Mouse (Mus musculus): Measurements from ENCODE around the gene Zfp513. TPM values are rescaled to one million over a fixed set of nuclear protein-coding genes. Genes with fewer than 3 reads are reported as not detected.
A peak's percentile ranks its signal among the peaks of the same experiment; 100 is the strongest.

Zfp513 gene
- polyA plus RNA-seq, 1 experiment from 2014 or later = 2.6 TPM

- Histone ChIP-seq H3K27ac (ENCODE audit: low read length) (peak within 1 kb of the TSS; percentile 35), H3K4me3 (ENCODE audit: low read depth, low read length) (peak within 1 kb of the TSS; percentile 76), H3K4me1 (ENCODE audit: control insufficient read depth, low read depth, low read length) (peaks cover 13% of the 10 kb centered on the region), H3K9me3 (replicated peaks; ENCODE audit: control insufficient read depth, low read length) (no peaks in the 10 kb centered on the region), H3K9ac (ENCODE audit: low read depth, low read length) (peak within 1 kb of the TSS; percentile 72), H3K4me2 (ENCODE audit: low read depth, low read length) (peak within 1 kb of the TSS; percentile 87), H3K36me3 (ENCODE audit: control insufficient read depth, insufficient read depth) (peaks cover 24% of the 10 kb centered on the region), H3K27me3 (ENCODE audit: control insufficient read depth, insufficient read depth, low read depth, low read length) (no peaks in the 10 kb centered on the region)
- WGBS (ENCODE audit: insufficient replicate concordance) = under 1% methylated on average over 19 of the region's 19 CpGs
- ATAC-seq (ENCODE audit: low read depth) = peak; percentile 93
Measured at GRCm38 (mm10) chr5:31154152-31154553, 48.0 kb downstream of the Zfp513 start, which contains the start of gene Mpv17. TSS of gene Mpv17 (minus strand) at chr5:31154251.

- no peak for ATAC-seq (ENCODE audit: low read depth)
- WGBS (ENCODE audit: insufficient replicate concordance) = 38% methylated on average over 6 of the region's 6 CpGs
- Histone ChIP-seq H3K27me3 (ENCODE audit: control insufficient read depth, insufficient read depth, low read depth, low read length) (no peaks in the 10 kb centered on the region), H3K4me1 (ENCODE audit: control insufficient read depth, low read depth, low read length) (peaks cover 13% of the 10 kb centered on the region), H3K36me3 (ENCODE audit: control insufficient read depth, insufficient read depth) (peaks cover 19% of the 10 kb centered on the region), H3K9ac (ENCODE audit: low read depth, low read length) (peak overlapping the region; percentile 72), H3K4me2 (ENCODE audit: low read depth, low read length) (peak overlapping the region; percentile 87), H3K9me3 (replicated peaks; ENCODE audit: control insufficient read depth, low read length) (no peaks in the 10 kb centered on the region), H3K4me3 (ENCODE audit: low read depth, low read length) (peak overlapping the region; percentile 76), H3K27ac (ENCODE audit: low read length) (peak overlapping the region; percentile 10; the same call in 1 of the 2 replicates)
Measured at GRCm38 (mm10) chr5:31153516-31154151, 48.5 kb downstream of the Zfp513 start.

- H3K9me3 ChIP-seq (replicated peaks; ENCODE audit: control insufficient read depth, low read length) = no peaks in the 10 kb centered on the region
- no peak overlapping the region for H3K9ac ChIP-seq (ENCODE audit: low read depth, low read length)
- no peak overlapping the region for H3K4me2 ChIP-seq (ENCODE audit: low read depth, low read length)
- H3K27ac ChIP-seq (ENCODE audit: low read length) = no peak overlapping the region
- H3K4me1 ChIP-seq (ENCODE audit: control insufficient read depth, low read depth, low read length) = peaks cover 13% of the 10 kb centered on the region
- WGBS (ENCODE audit: insufficient replicate concordance) = 77% methylated on average over 3 of the region's 3 CpGs
- ATAC-seq (ENCODE audit: low read depth) = no peak
- no peaks in the 10 kb centered on the region for H3K27me3 ChIP-seq (ENCODE audit: control insufficient read depth, insufficient read depth, low read depth, low read length)
- H3K4me3 ChIP-seq (ENCODE audit: low read depth, low read length) = no peak overlapping the region
- H3K36me3 ChIP-seq (ENCODE audit: control insufficient read depth, insufficient read depth) = peaks cover under 1% of the 10 kb centered on the region; the same call in 1 of the 2 replicates
Measured at GRCm38 (mm10) chr5:31151746-31152145, 50.4 kb downstream of the Zfp513 start.

GRCm38 (mm10) chr5:31149781-31150180, 52.3 kb downstream of the Zfp513 start:
- H3K4me3 ChIP-seq (ENCODE audit: low read depth, low read length) = no peak overlapping the region
- H3K36me3 ChIP-seq (ENCODE audit: control insufficient read depth, insufficient read depth) = no peaks in the 10 kb centered on the region
- H3K9me3 ChIP-seq (replicated peaks; ENCODE audit: control insufficient read depth, low read length) = no peaks in the 10 kb centered on the region
- no peaks in the 10 kb centered on the region for H3K27me3 ChIP-seq (ENCODE audit: control insufficient read depth, insufficient read depth, low read depth, low read length)
- H3K4me1 ChIP-seq (ENCODE audit: control insufficient read depth, low read depth, low read length) = peaks cover 11% of the 10 kb centered on the region
- H3K4me2 ChIP-seq (ENCODE audit: low read depth, low read length) = no peak overlapping the region
- no peak for ATAC-seq (ENCODE audit: low read depth)
- H3K27ac ChIP-seq (ENCODE audit: low read length) = no peak overlapping the region
- no peak overlapping the region for H3K9ac ChIP-seq (ENCODE audit: low read depth, low read length)
- 77% methylated on average over 4 of the region's 4 CpGs for WGBS (ENCODE audit: insufficient replicate concordance)

Other genes starting within 250 kb of the Zfp513 start
- 92.0 and 102 TPM in 2 replicates for gene Preb, start 241.9 kb downstream of the Zfp513 start, polyA plus RNA-seq (2015; fragmentation: Nextera tagmentation; extraction: Ambion mirVana)
- 0.02 and 0.07 TPM in 2 replicates for gene Tcf23, start 233.6 kb downstream of the Zfp513 start, polyA plus RNA-seq (2015; fragmentation: Nextera tagmentation; extraction: Ambion mirVana)
- 63.8 and 67.9 TPM in 2 replicates for gene Atraid, start 154.0 kb downstream of the Zfp513 start, polyA plus RNA-seq (2015; fragmentation: Nextera tagmentation; extraction: Ambion mirVana)
- gene Slc5a6, start 153.4 kb downstream of the Zfp513 start, polyA plus RNA-seq (2015; fragmentation: Nextera tagmentation; extraction: Ambion mirVana) = 3.1 and 4.8 TPM in 2 replicates
- gene Cad, start 147.5 kb downstream of the Zfp513 start, polyA plus RNA-seq (2015; fragmentation: Nextera tagmentation; extraction: Ambion mirVana) = 13.0 and 14.2 TPM in 2 replicates
- not detected in 2 replicates for gene Dnajc5g, start 96.0 kb downstream of the Zfp513 start, polyA plus RNA-seq (2015; fragmentation: Nextera tagmentation; extraction: Ambion mirVana)
- 0.39 and 0.48 TPM in 2 replicates for gene Slc30a3, start 94.1 kb downstream of the Zfp513 start, polyA plus RNA-seq (2015; fragmentation: Nextera tagmentation; extraction: Ambion mirVana)
- 0.41 and 0.57 TPM in 2 replicates for gene Trim54, start 85.6 kb downstream of the Zfp513 start, polyA plus RNA-seq (2015; fragmentation: Nextera tagmentation; extraction: Ambion mirVana)
- gene Ucn, start 63.5 kb downstream of the Zfp513 start, polyA plus RNA-seq (2015; fragmentation: Nextera tagmentation; extraction: Ambion mirVana) = not detected in 2 replicates
- 20.7 and 21.5 TPM in 2 replicates for gene Mpv17, start 48.1 kb downstream of the Zfp513 start, polyA plus RNA-seq (2015; fragmentation: Nextera tagmentation; extraction: Ambion mirVana)
- 0.33 and 0.74 TPM in 2 replicates for gene Gm29609, start 22.4 kb downstream of the Zfp513 start, polyA plus RNA-seq (2015; fragmentation: Nextera tagmentation; extraction: Ambion mirVana)
- 29.3 and 32.2 TPM in 2 replicates for gene Gtf3c2, start 22.2 kb downstream of the Zfp513 start, polyA plus RNA-seq (2015; fragmentation: Nextera tagmentation; extraction: Ambion mirVana)
- gene Snx17, start 9.1 kb downstream of the Zfp513 start, polyA plus RNA-seq (2015; fragmentation: Nextera tagmentation; extraction: Ambion mirVana) = 36.0 and 36.8 TPM in 2 replicates
- 38.5 and 42.2 TPM in 2 replicates for gene Eif2b4, start 8.9 kb downstream of the Zfp513 start, polyA plus RNA-seq (2015; fragmentation: Nextera tagmentation; extraction: Ambion mirVana)
- 90.8 and 97.8 TPM in 2 replicates for gene Ppm1g, start 18.4 kb upstream of the Zfp513 start, polyA plus RNA-seq (2015; fragmentation: Nextera tagmentation; extraction: Ambion mirVana)
- 44.4 and 44.9 TPM in 2 replicates for gene Nrbp1, start 38.6 kb upstream of the Zfp513 start, polyA plus RNA-seq (2015; fragmentation: Nextera tagmentation; extraction: Ambion mirVana)
- not detected in 2 replicates for gene Gm9970, start 38.9 kb upstream of the Zfp513 start, polyA plus RNA-seq (2015; fragmentation: Nextera tagmentation; extraction: Ambion mirVana)
- gene Krtcap3, start 49.4 kb upstream of the Zfp513 start, polyA plus RNA-seq (2015; fragmentation: Nextera tagmentation; extraction: Ambion mirVana) = 4.8 and 4.9 TPM in 2 replicates
- 4.5 and 5.1 TPM in 2 replicates for gene Ift172, start 88.8 kb upstream of the Zfp513 start, polyA plus RNA-seq (2015; fragmentation: Nextera tagmentation; extraction: Ambion mirVana)
- gene Fndc4, start 93.8 kb upstream of the Zfp513 start, polyA plus RNA-seq (2015; fragmentation: Nextera tagmentation; extraction: Ambion mirVana) = 4.0 and 5.2 TPM in 2 replicates
- 31.1 and 39.4 TPM in 2 replicates for gene Gckr, start 95.1 kb upstream of the Zfp513 start, polyA plus RNA-seq (2015; fragmentation: Nextera tagmentation; extraction: Ambion mirVana)